Mouse (Mus musculus): ENCODE results near the gene Wars.

DNA sequence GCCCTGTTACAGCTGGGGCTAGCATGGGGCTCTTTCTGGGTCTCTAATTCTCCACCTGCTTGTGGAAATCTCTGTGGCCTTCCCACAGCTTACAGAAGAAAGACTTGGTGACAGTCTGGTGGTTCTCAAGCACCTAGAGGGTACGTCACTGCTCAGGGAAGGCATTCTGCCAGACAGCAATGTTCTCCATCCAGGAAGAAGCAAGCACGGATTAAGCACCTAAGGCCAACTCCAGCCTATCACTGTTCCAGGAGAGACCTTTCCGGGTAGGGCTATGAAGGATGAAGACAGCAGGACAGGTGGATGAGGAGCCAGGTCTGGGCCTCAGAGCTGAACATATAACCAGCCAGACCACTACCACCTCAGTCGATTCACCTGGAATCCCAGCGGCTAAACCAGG lies 59.2 kb downstream of the Wars start:
- no peak for TF ChIP-seq POLR2A (IDR thresholded peaks at IDR 0.05; ENCODE audit: extremely low read depth, insufficient read depth, low read length)
- no peak for TF ChIP-seq CTCF (IDR thresholded peaks at IDR 0.05; ENCODE audit: low read depth, low read length)
